Mouse (Mus musculus) Muller cell, postnatal 12 days (primary cell): Measurements from ENCODE around the gene Vmn1r27.

Experiments
- DNase-seq: peaks from one replicate; pipeline ENCODE4 v3.0.0-alpha.2; 2015; ENCODE audit errors: inconsistent ontology term

Gene Vmn1r27

GRCm38 (mm10) chr6:58218721-58219120, at the start of gene Vmn1r27:
TSS of gene Vmn1r27 (minus strand) at chr6:58218821.
- DNase-seq: no peak

- no peak for DNase-seq
Measured at GRCm38 (mm10) chr6:58261737-58262136, 43.1 kb upstream of the Vmn1r27 start, which contains the start of gene Vmn1r28. TSS of gene Vmn1r28 (plus strand) at chr6:58262037.

GRCm38 (mm10) chr6:58216119-58216518, 2.5 kb downstream of the Vmn1r27 start:
- DNase-seq: no peak
